41 mouse cellular contexts compared by ENCODE assay signal in the genomic region with DNA sequence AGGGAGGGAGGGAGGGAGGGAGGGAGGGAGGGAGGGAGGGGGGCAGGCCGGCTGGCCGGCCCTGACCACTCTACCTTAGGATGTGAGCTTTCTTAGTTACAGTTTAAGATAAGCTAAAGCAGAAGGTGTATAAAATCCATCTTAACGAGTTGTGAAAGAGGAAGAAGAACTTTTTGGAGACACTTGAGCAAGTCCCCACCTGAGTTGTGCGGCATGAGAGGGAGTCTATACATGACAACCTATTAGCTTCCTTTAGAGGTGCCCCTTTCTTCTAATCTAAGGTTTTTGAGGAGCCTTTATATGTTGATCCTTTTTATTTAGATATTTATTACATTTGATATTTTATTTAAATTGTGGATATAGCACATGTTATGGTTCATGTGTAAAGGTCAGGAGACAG. TPM values are rescaled to one million over a fixed set of nuclear protein-coding genes. Genes with fewer than 3 reads are reported as not detected.
"Had no signal": no experiment of that assay in that cellular context is flagged by ENCODE, and none has a peak within 500 bp of the region (broad histone marks: within the 10 kb centered on the region; RNA-seq: fewer than 3 reads in every experiment).

No protein-coding gene starts in this region.

- H3K36me3 ChIP-seq: limb, embryonic 15.5 days; lung, embryonic 15.5 days; midbrain, embryonic 13.5 days; midbrain, embryonic 15.5 days had no signal

- ATAC-seq: liver, embryonic 12.5 days; liver, postnatal 0 days; lung, postnatal 0 days; midbrain, embryonic 13.5 days; midbrain, embryonic 15.5 days; midbrain, embryonic 16.5 days had no signal

- DNase-seq: left cerebral cortex, postnatal 4 days; liver; liver, embryonic 13.5 days; liver, postnatal 0 days; lung, adult 18-20 months; lung, adult 2 months; lung, embryonic 14.5 days; lung, postnatal 10 days; lung, postnatal 14 days; lung, postnatal 36 days; lung, postnatal 4 days; midbrain, embryonic 14.5 days had no signal

- H3K27ac ChIP-seq: limb, embryonic 10.5 days; limb, embryonic 12.5 days; limb, embryonic 13.5 days; limb, embryonic 15.5 days; liver, embryonic 12.5 days; liver, embryonic 13.5 days; liver, embryonic 14.5 days; liver, embryonic 15.5 days; lung, embryonic 15.5 days; macrophage; midbrain, embryonic 10.5 days; midbrain, embryonic 12.5 days; midbrain, embryonic 13.5 days; midbrain, embryonic 15.5 days had no signal

- H3K27me3 ChIP-seq: limb, embryonic 12.5 days; limb, embryonic 13.5 days; limb, embryonic 15.5 days; liver, embryonic 12.5 days; liver, embryonic 13.5 days; liver, embryonic 15.5 days; lung, embryonic 15.5 days; megakaryocyte, embryonic 14.5 days; midbrain, embryonic 12.5 days; midbrain, embryonic 13.5 days; midbrain, embryonic 15.5 days had no signal

- H3K4me2 ChIP-seq: limb, embryonic 12.5 days; limb, embryonic 13.5 days; limb, embryonic 15.5 days; liver, embryonic 11.5 days; liver, embryonic 12.5 days; liver, embryonic 13.5 days; liver, embryonic 15.5 days; lung, embryonic 14.5 days; lung, embryonic 15.5 days; midbrain, embryonic 11.5 days; midbrain, embryonic 12.5 days; midbrain, embryonic 13.5 days; midbrain, embryonic 15.5 days had no signal

- H3K4me1 ChIP-seq: limb, embryonic 10.5 days; limb, embryonic 13.5 days; midbrain, embryonic 10.5 days; midbrain, embryonic 13.5 days; midbrain, embryonic 15.5 days had no signal

- H3K9ac ChIP-seq: limb, embryonic 12.5 days; limb, embryonic 13.5 days; limb, embryonic 15.5 days; liver, embryonic 12.5 days; liver, embryonic 13.5 days; liver, embryonic 14.5 days; liver, embryonic 15.5 days; liver, postnatal 0 days; lung, embryonic 14.5 days; lung, embryonic 15.5 days; midbrain, embryonic 12.5 days; midbrain, embryonic 13.5 days; midbrain, embryonic 15.5 days had no signal

- H3K9me3 ChIP-seq: limb, embryonic 10.5 days; limb, embryonic 12.5 days; limb, embryonic 13.5 days; limb, embryonic 15.5 days; liver, embryonic 12.5 days; liver, embryonic 13.5 days; liver, embryonic 15.5 days; lung, embryonic 15.5 days; megakaryocyte, embryonic 14.5 days; midbrain, embryonic 10.5 days; midbrain, embryonic 12.5 days; midbrain, embryonic 13.5 days; midbrain, embryonic 15.5 days had no signal

- H3K4me3 ChIP-seq: limb, embryonic 10.5 days; limb, embryonic 12.5 days; limb, embryonic 13.5 days; limb, embryonic 15.5 days; liver, embryonic 12.5 days; liver, embryonic 13.5 days; liver, embryonic 15.5 days; lung, embryonic 15.5 days; megakaryocyte, embryonic 14.5 days; midbrain, embryonic 10.5 days; midbrain, embryonic 12.5 days; midbrain, embryonic 13.5 days; midbrain, embryonic 15.5 days; myocyte had no signal

RNA-seq across cellular contexts. Expression of a gene that starts 54.5 kb away (rescaled TPM):
- total RNA-seq: left cerebral cortex, postnatal 10 days; left cerebral cortex, postnatal 14 days; left cerebral cortex, postnatal 25 days; left cerebral cortex, postnatal 36 days; left cerebral cortex, postnatal 4 days; liver, adult 2 months; megakaryocyte progenitor cell, adult 5-6 weeks; megakaryocyte, adult 5-6 weeks; megakaryocyte-erythroid progenitor cell, adult 5-6 weeks; midbrain, postnatal 0 days; monocyte, adult 5-6 weeks had no signal
- polyA plus RNA-seq: lung, adult 2 months had no signal
